Mouse (Mus musculus) liver (tissue): Measurements from ENCODE around the gene Slc2a1.

ENCODE experiments used
- DNase-seq: peaks from one replicate; pipeline ENCODE4 v3.0.0-alpha.2; 2020; ENCODE audit warnings: mixed read lengths

Slc2a1 gene

DNA sequence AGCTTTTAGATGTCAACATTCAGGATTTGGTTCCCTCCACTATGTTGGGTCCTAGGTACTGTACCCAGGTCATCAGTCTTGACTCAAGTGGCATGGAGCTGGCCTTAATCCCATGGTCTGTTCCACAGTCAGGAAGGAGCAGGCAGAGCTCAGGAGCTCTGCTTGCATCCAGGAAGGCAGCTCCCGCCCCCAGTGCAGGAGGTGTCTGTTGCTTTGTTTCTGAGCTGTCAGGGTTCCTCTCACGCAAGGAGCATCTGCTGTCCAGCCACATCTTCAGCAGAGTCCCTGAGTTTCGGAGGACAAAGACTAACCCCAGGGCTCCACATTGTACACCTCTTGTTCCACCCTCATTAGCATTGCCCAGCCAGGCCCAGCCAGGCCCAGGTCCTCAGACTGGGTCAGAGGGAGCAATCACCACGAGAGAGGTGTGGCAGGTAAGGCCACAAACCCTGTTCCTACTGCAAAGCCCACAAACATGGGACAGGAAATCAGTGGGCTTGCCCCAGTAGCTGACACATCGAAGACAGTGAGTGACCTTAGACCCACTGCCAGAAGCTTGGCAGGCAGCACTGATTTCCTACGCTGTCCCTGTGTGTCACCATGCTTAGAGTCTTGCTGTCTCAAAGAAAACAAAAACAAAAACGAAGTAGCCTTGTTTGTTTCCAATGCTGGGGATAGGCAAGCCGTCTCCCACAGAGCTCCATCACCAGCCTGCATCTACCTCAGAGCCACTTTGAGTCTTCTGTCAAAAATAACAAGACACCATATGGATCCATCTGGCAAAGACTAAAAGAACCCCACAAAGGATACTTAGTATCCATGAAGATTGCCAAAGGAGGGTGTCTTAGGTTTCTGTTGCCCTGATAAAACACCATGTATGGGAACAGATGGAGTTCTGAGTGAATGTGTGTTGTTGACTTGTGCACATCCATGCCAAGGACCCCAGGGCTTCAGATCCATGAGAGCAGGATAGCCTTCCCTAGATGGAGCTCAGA lies 10.0 kb upstream of the Slc2a1 start:
- no peak for DNase-seq

DNA sequence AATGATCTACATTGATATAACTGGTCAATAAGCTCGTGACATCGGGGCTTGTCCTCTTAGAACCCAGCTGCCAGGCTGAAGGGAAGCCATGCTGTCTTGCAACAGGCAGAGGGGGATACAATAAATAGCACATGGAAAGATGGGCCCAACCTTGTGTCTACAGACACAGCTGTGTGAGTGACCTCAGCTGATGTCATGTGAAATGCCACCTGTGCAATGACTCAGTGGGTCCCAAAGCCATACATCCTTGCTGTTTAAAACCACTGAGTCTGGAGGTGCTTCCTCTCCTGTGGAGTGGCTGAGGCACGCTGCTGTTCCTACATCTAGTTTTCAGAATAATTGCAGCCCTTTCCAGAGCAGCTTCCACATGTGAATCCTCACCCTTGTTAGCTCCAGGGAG lies 7.1 kb upstream of the Slc2a1 start:
- no peak for DNase-seq

GRCm38 (mm10) chr4:119102350-119103126 lies 6.0 kb upstream of the Slc2a1 start:
- no peak for DNase-seq

DNA sequence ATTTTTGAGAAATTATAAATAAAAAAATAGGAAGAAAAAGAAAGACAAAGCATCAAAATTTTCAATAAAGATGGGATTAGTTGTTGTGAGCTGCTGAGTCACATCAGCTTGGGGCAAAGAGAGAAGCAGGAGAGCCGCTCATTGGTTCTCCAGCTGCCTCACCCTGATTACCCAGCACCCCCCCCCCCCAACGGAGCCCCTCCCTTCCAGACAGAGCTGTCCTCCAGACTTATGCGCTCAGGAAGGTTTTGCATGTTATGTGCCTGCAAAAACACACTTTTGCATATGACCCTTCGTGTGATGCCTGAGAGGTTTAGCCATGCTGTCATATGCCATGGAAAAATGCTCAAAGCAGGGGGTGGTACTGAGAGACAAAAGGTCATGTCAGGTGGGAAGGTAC lies 3.7 kb upstream of the Slc2a1 start:
- peak; percentile 91 for DNase-seq

- DNase-seq = peak; percentile 97
Measured at GRCm38 (mm10) chr4:119105704-119106103, 2.8 kb upstream of the Slc2a1 start.

DNA sequence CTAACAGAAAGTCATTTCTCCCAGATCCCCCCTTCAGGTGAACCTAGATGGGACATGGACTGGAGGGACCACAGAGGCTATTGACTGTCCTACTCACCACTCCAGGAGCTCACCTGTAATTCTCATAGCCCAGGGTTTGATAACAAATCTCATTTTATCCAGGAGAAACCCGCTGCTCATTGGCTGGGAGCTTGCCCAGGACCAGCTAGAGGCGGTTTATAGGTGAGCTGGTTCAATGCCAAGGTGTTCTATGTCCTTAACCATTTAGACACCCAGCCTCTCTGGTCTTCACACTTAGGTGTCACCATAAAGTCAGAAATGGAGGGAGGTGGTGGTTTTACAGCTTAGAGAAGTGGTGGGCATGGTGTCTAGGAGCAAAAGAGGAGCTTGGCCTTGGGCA lies 644 bp upstream of the Slc2a1 start:
- no peak for DNase-seq

GRCm38 (mm10) chr4:119109640-119110039 lies 1.1 kb downstream of the Slc2a1 start:
- DNase-seq = no peak

- DNase-seq = no peak
Measured at GRCm38 (mm10) chr4:119110512-119110911, 2.0 kb downstream of the Slc2a1 start.

DNA sequence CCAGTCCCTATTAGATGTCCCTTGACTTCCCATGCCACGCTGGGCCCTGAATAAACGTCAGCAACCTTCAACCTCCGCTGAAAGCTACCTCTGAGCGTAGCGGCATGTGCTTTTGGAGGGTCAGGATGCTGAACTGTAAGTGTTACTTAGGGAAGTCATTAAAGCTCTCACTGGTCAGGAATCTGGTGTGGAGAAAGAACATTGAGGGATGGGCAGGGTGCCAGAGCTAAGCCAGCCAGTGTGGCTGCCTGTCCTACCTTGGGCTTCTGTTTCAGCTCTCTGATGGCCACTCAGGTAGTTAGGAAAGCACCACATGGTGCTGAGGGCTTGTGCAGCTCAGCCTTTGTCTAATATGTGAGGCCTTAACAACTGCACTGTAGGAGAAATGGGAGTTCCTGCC lies 2.9 kb downstream of the Slc2a1 start:
- DNase-seq = no peak

GRCm38 (mm10) chr4:119112256-119112885 lies 3.9 kb downstream of the Slc2a1 start:
- DNase-seq = no peak

DNA sequence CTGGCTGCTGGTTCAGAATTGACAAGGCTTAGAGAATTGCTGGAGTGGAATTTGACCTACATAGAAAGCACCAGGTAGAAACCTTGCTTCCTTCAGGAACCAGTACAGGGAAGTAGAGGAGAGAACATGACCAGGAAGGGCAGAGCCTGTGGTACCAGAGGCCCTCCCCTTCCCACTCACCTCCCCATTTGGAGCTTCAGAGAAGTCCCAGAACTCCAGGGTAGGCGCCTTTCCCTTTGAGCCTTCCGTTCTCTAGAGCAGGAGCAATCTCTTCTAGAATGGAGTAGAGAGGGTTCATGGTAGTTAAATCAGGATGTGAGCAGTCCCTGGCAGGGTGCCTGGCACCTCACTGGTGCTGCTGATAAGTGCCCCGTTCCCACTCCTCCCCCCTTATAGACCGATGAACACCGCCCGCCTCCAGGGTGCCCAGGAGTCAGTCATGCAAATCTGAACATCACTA lies 7.1 kb downstream of the Slc2a1 start:
- peak; percentile 45 for DNase-seq

GRCm38 (mm10) chr4:119116336-119116735 lies 7.8 kb downstream of the Slc2a1 start:
- peak; percentile 53 for DNase-seq

DNA sequence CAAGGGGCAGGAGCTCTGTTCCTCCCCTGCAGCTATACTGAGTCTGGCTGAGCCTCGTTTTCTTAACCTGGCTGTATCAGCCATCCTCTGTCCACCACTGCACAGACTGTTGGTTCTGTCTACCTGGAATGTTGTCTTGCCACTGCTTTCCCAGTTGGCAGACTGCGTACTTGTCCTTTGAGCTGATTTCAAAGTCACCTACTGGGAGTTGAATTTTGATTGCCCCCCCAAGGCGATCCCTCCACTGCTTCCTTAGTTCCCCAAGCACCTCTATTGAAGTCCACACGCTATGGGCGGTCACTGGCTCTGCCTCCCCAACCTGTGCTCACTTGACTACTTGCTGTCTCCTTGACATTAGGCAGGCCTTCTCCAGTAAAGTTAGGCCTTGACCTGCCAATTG lies 9.1 kb downstream of the Slc2a1 start:
- DNase-seq = no peak

DNA sequence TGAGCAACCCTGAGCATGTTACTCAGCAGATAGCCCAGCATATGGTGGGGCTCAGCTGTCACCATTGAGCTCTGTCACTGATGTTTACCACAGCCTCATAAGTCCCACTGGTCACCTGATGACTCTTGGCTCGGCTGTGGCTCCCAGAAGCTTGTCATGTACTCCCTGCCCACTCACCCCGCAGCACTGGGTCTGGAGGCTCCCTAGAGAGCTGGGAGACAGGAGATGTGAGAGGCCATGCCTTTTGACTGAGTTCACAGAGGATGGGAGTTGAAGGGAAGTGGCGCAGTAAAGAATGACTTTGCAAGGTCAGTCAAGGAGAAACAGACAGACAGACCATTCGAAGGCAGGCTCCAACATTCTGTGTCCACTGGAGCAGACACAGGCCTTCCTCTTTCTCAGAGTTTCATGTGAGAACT lies 10.2 kb downstream of the Slc2a1 start:
- DNase-seq = peak; percentile 37

DNA sequence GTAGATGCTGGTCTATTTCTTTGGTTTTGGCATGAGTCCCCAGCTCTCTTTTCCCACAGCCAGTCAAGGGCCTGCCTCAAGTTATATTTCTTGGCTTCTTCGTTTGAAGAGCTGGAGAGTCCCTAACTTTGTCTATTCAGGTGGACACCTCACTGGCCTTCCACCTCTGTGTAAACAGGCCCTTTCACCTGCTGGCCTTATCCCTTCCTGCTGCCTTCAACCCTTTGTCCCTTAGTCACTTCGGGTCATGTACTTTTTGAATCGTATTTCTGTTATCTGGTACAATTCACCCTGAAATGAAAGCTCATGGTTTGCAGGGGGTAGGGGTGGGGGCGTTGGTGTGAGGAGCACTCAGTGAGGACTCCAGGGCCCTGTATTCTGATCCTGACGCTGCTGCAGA lies 10.8 kb downstream of the Slc2a1 start:
- DNase-seq = no peak

DNA sequence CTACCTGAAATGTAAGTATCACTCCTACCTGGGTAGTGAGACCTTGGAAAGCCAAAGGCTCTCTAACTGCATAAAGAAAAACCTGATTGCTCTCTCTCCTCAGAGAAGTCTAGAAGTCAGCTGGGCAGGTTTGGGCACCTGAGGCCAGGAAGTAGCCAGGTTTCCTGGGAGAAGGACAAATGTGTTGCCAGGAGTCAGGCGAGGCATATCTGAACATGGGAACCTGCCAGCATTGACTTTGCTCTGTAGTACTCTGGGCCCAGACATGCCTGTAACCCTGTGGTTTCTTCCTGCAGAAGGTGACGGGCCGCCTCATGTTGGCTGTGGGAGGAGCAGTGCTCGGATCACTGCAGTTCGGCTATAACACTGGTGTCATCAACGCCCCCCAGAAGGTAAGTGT lies 11.6 kb downstream of the Slc2a1 start:
- DNase-seq = no peak

- peak; percentile 87 for DNase-seq
Measured at GRCm38 (mm10) chr4:119121249-119121648, 12.7 kb downstream of the Slc2a1 start.

GRCm38 (mm10) chr4:119124771-119125273 lies 16.3 kb downstream of the Slc2a1 start:
- DNase-seq = peak; percentile 42

DNA sequence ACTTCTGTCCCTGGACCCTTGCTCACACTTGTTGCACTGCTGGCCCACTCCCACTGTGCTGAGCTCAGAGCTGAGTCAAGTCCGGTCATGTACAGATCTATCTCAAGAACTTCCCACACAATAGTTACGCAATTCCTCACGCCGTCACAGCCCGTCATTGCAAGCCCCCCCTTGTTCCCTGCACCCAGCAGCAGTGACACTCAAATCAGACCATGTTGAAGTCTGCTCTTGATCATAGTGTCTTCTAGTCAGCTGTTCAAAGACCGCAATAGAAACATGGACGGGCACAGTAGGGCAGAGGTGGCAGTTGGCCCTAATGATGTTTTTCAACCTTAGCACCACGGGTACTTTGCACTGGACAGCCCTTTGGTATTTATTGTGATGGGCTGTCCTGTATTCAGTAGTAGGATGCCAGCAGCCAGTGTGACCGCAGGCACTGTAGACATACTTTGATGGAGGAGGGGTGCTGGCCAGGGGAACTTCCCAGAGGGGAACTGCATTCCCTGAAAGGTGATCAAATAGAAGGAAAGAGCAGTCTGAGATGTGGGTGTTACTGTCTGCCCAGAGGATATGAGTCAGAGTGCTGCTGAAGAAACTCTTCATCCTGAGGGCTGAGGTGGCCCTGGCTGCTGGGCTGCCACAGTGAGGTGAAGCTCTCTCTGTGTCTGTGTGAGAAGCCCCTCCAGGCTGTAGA lies 17.2 kb downstream of the Slc2a1 start:
- DNase-seq = no peak

- DNase-seq = peak; percentile 45
Measured at GRCm38 (mm10) chr4:119127229-119127628, 18.7 kb downstream of the Slc2a1 start.

- peak; percentile 58 for DNase-seq
Measured at GRCm38 (mm10) chr4:119128547-119128946, 20.0 kb downstream of the Slc2a1 start.

DNA sequence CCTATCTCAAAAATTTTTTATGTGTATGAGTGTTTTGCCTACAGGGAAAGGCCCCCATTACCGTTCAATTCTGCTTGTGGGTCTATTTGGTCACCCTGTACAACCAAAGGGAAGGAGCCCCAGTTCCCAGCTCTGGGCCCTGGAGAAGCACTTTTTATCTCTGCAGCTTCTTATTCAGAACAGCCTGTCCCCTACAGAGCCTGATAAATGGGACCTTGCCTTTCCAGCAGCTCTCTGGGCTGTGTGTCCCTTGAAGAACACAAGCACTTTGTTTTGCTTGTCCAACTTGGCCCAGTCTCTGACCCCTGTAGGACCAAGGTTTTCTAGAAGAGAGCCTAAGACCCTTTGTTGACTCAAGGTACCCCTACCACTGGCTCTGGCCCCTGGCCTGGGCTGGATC lies 20.6 kb downstream of the Slc2a1 start:
- DNase-seq = no peak
